Mouse (Mus musculus) E14TG2a.4 (cell line): ENCODE measurements at regions not wholly inside any gene's neighbourhood (a gene's known extent, or its start where the extent isn't known, plus 50 kb on each side); places are given as distances from the start of the nearest gene placed in this dataset.
"Not testable (repeated sequence)": the region's sequence is repeated elsewhere in the genome, so short reads cannot be mapped to it uniquely, and the experiment has no call there.

Source experiments
- H3K27me3 ChIP-seq: 2 replicates; pipeline ENCODE4 v1.6.1; 2014; ENCODE audit warnings: low read length, control low read depth; ENCODE audit not compliant: insufficient read depth
- H3K36me3 ChIP-seq: 2 replicates; pipeline ENCODE4 v1.6.1; 2014; ENCODE audit warnings: low read length, control low read depth; ENCODE audit not compliant: insufficient read depth
- H3K4me1 ChIP-seq: replicated peaks from 2 replicates; pipeline ENCODE4 v1.6.1; 2014; ENCODE audit warnings: low read depth, low read length, control low read depth
- H3K4me3 ChIP-seq: replicated peaks from 2 replicates; pipeline ENCODE4 v1.5.1; 2014; ENCODE audit warnings: mild to moderate bottlenecking, low read length
- H3K9me3 ChIP-seq: 2 replicates; pipeline ENCODE4 v1.6.1; 2014; ENCODE audit warnings: low read length, control low read depth
- CTCF ChIP-seq: conservative IDR thresholded peaks from 2 replicates; pipeline ENCODE4 v1.5.1; 2014; ENCODE audit warnings: low read length
- NANOG ChIP-seq: IDR thresholded peaks from 2 replicates; pipeline ENCODE4 v1.6.1; 2014; ENCODE audit warnings: borderline replicate concordance, low read length, mixed read lengths
- POU5F1 ChIP-seq: IDR thresholded peaks from 2 replicates; pipeline ENCODE4 v1.6.1; 2014; ENCODE audit warnings: low read length, borderline replicate concordance

- Histone ChIP-seq H3K4me1 (no peaks in the 10 kb centered on the region), H3K27me3 (no peaks in the 10 kb centered on the region), H3K36me3 (no peaks in the 10 kb centered on the region), H3K4me3 (no peak overlapping the region), H3K9me3 (peaks cover 33% of the 10 kb centered on the region)
- TF ChIP-seq CTCF = no peak
- no peak for TF ChIP-seq NANOG
- no peak for TF ChIP-seq POU5F1
These were observed 1471.0 kb downstream of the Kcnt2 start for GRCm38 (mm10) chr1:141716953-141717352.

- no peaks in the 10 kb centered on the region for H3K27me3 ChIP-seq
- H3K4me1 ChIP-seq = no peaks in the 10 kb centered on the region
- TF ChIP-seq NANOG (no peak), POU5F1 (no peak)
- H3K9me3 ChIP-seq = peaks cover 33% of the 10 kb centered on the region
- H3K36me3 ChIP-seq = no peaks in the 10 kb centered on the region
- no peak overlapping the region for H3K4me3 ChIP-seq
These were observed 1471.6 kb downstream of the Kcnt2 start for GRCm38 (mm10) chr1:141717510-141717909.

DNA sequence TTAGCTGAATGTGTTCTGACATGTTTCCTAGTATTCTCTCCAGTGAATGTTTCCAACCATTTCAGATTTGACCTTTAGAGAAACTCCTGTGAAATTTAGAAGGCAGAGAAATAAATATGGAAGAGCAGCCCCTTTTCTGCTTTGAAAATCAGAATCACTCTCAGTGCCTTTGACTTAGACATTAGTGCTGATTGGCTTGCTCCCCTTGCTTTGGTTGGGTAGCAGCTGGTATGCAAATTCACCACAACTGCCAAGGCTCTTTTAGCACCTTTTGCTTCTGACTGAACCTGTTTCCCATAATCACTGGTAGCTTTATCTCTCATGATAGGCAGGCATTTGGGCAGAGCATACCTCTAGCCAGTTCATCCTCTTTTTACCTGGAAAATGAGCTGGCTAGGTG is 1495.3 kb downstream of the Kcnt2 start:
- Histone ChIP-seq H3K36me3 (no peaks in the 10 kb centered on the region), H3K27me3 (no peaks in the 10 kb centered on the region), H3K9me3 (no peaks in the 10 kb centered on the region), H3K4me3 (no peak overlapping the region), H3K4me1 (no peaks in the 10 kb centered on the region)
- TF ChIP-seq POU5F1 (no peak), NANOG (no peak), CTCF (no peak)

GRCm38 (mm10) chr1:141776059-141776458 is 1530.1 kb downstream of the Kcnt2 start:
- no peaks in the 10 kb centered on the region for H3K36me3 ChIP-seq
- H3K4me3 ChIP-seq = no peak overlapping the region
- no peaks in the 10 kb centered on the region for H3K27me3 ChIP-seq
- no peaks in the 10 kb centered on the region for H3K9me3 ChIP-seq
- no peaks in the 10 kb centered on the region for H3K4me1 ChIP-seq
- no peak for TF ChIP-seq NANOG
- no peak for TF ChIP-seq CTCF
- TF ChIP-seq POU5F1 = no peak

DNA sequence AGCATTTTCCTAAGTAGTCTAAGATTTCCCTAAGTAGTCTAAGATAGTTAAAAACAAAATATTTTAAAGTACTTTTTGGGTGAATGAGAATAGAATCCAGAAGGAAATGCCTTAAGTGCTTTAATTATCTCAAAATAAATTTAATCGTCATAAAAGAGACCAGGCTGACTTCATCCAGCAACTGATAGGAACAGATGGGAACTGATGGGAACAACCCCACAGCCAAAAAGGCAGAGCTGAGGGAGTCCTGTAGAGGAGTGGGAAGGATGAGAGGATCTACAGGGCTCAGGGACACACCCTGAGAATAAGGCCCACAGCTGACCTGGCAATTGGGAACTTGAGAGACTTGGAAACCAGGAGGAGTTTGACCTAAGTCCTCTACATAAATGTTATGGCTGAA is 1537.4 kb downstream of the Kcnt2 start:
- Histone ChIP-seq H3K9me3 (no peaks in the 10 kb centered on the region), H3K4me3 (no peak overlapping the region), H3K4me1 (no peaks in the 10 kb centered on the region), H3K36me3 (no peaks in the 10 kb centered on the region), H3K27me3 (no peaks in the 10 kb centered on the region)
- TF ChIP-seq CTCF (no peak), POU5F1 (no peak), NANOG (no peak)

- Histone ChIP-seq H3K9me3 (no peaks in the 10 kb centered on the region), H3K36me3 (no peaks in the 10 kb centered on the region), H3K27me3 (no peaks in the 10 kb centered on the region), H3K4me1 (no peaks in the 10 kb centered on the region), H3K4me3 (no peak overlapping the region)
- TF ChIP-seq CTCF (no peak), POU5F1 (no peak), NANOG (no peak)
These were observed 1567.6 kb downstream of the Kcnt2 start for GRCm38 (mm10) chr1:141813315-141814158.

- TF ChIP-seq NANOG (no peak), CTCF (no peak), POU5F1 (no peak)
- Histone ChIP-seq H3K36me3 (no peaks in the 10 kb centered on the region), H3K4me3 (no peak overlapping the region), H3K4me1 (no peaks in the 10 kb centered on the region), H3K9me3 (no peaks in the 10 kb centered on the region), H3K27me3 (no peaks in the 10 kb centered on the region)
These were observed 1585.5 kb downstream of the Kcnt2 start for GRCm38 (mm10) chr1:141831444-141831843.

GRCm38 (mm10) chr1:141842547-141842946 is 1596.6 kb downstream of the Kcnt2 start:
- no peak overlapping the region for H3K4me3 ChIP-seq

GRCm38 (mm10) chr1:141853841-141854240 is 1607.9 kb downstream of the Kcnt2 start:
- H3K4me3 ChIP-seq, H3K36me3 ChIP-seq, H3K27me3 ChIP-seq, H3K4me1 ChIP-seq: not testable (repeated sequence)
- peaks cover 31% of the 10 kb centered on the region for H3K9me3 ChIP-seq

More at GRCm38 (mm10) chr1:141842547-141842946, 1596.6 kb downstream of the Kcnt2 start:
- TF ChIP-seq POU5F1 (no peak), CTCF (no peak), NANOG (no peak)
- H3K36me3 ChIP-seq = no peaks in the 10 kb centered on the region
- no peaks in the 10 kb centered on the region for H3K27me3 ChIP-seq
- H3K4me1 ChIP-seq = no peaks in the 10 kb centered on the region
- no peaks in the 10 kb centered on the region for H3K9me3 ChIP-seq
